Mouse (Mus musculus): ENCODE results near the gene Gm14419. TPM values are rescaled to one million over a fixed set of nuclear protein-coding genes. Genes with fewer than 3 reads are reported as not detected.
"Not testable (repeated sequence)": the region's sequence is repeated elsewhere in the genome, so short reads cannot be mapped to it uniquely, and the experiment has no call there.

The Gm14419 gene
- 5.3 and 6.8 TPM in 2 replicates for polyA plus RNA-seq (2015; fragmentation: Nextera tagmentation; extraction: Ambion mirVana)

DNA sequence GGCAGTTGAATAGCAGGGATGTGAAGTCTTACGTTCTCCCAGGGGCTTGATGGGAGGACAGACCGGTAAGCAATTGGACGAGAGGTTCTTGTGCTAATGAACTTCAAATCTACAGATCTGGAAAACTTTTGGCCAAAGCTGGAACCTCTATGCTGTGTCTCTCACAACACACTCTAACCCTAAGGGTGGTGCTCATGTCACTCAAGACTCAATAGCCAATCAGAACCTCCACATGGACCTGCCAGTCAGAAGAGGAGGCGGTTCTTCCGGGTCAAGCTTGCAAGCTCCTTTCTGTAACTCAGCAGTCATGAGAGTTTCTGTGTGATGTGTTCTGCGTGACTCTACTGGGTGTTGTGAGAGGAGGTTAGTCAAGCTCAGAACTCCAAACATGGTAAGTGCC lies at the start of gene Gm14419:
Gene Gm14419, plus strand, starts transcription at position 301 of the 400 bp plus-strand sequence.
- not testable (repeated sequence) for H3K9ac ChIP-seq (ENCODE audit: low read depth, low read length); H3K4me1 ChIP-seq (ENCODE audit: control insufficient read depth, insufficient read depth, low read length); H3K36me3 ChIP-seq (ENCODE audit: control insufficient read depth, insufficient read depth, low read length); ATAC-seq; H3K9me3 ChIP-seq (ENCODE audit: control insufficient read depth, low read length); H3K27me3 ChIP-seq (replicated peaks; ENCODE audit: control insufficient read depth, insufficient read depth, low read length); H3K4me3 ChIP-seq (ENCODE audit: low read length); H3K4me2 ChIP-seq (ENCODE audit: low read depth, low read length); H3K27ac ChIP-seq (ENCODE audit: low read length)
- no CpG with 5 or more reads among the region's 6 CpGs for WGBS

Other genes with a start within 250 kb of the Gm14419 start
- 9.4 and 12.5 TPM in 2 replicates for gene Gm14295, start 202.3 kb upstream of the Gm14419 start, polyA plus RNA-seq (2015; fragmentation: Nextera tagmentation; extraction: Ambion mirVana)
- gene Gm14408, start 169.8 kb upstream of the Gm14419 start, polyA plus RNA-seq (2015; fragmentation: Nextera tagmentation; extraction: Ambion mirVana), result not detected in 2 replicates
- gene Gm14296, start 73.1 kb upstream of the Gm14419 start, polyA plus RNA-seq (2015; fragmentation: Nextera tagmentation; extraction: Ambion mirVana), result 7.9 and 8.8 TPM in 2 replicates
- gene Gm14401, start 73.4 kb downstream of the Gm14419 start, polyA plus RNA-seq (2015; fragmentation: Nextera tagmentation; extraction: Ambion mirVana), result 0.38 TPM in 1 of 2 replicates, not detected in the other
- 12.4 and 18.6 TPM in 2 replicates for gene Gm14410, start 205.5 kb downstream of the Gm14419 start, polyA plus RNA-seq (2015; fragmentation: Nextera tagmentation; extraction: Ambion mirVana)